15 mouse cellular contexts compared by ENCODE assay signal in genomic region chr1:126027536-126027935, GRCm38 (mm10).
"Had no signal": no experiment of that assay in that cellular context is flagged by ENCODE, and none has a peak within 500 bp of the region (broad histone marks: within the 10 kb centered on the region; RNA-seq: fewer than 3 reads in every experiment).

No protein-coding gene starts in this region.

- DNase-seq: cerebellum, adult 2 months; cerebellum, adult 8-10 months; cerebellum, adult 9-10 months; cerebellum, adult 9-11 months; cerebellum, postnatal 25 days; embryo, embryonic 11 days; forebrain, postnatal 0 days; gastrocnemius, adult 2 months; gastrocnemius, postnatal 10 days; gastrocnemius, postnatal 14 days; gastrocnemius, postnatal 25 days; gastrocnemius, postnatal 36 days; heart, adult 11 months; heart, adult 18-20 months; heart, adult 2 months had no signal
